Mouse (Mus musculus): ENCODE measurements around the gene Olfr1508. TPM values are rescaled to one million over a fixed set of nuclear protein-coding genes. Genes with fewer than 3 reads are reported as not detected.
"Not testable (repeated sequence)": the region's sequence is repeated elsewhere in the genome, so short reads cannot be mapped to it uniquely, and the experiment has no call there.

Olfr1508 gene
- not detected in 2 replicates for polyA plus RNA-seq (2016; fragmentation: Nextera tagmentation; extraction: Ambion mirVana)

GRCm38 (mm10) chr14:52467395-52467794, at the start of gene Olfr1508:
Gene Olfr1508, minus strand, starts transcription at chr14:52467495.
- Histone ChIP-seq H3K4me3 (no peak within 1 kb of the TSS), H3K4me1 (no peaks in the 10 kb centered on the region), H3K27me3 (replicated peaks; ENCODE audit: low read depth, poor library complexity, severe bottlenecking) (no peaks in the 10 kb centered on the region), H3K36me3 (replicated peaks) (no peaks in the 10 kb centered on the region), H3K27ac (replicated peaks) (no peak within 1 kb of the TSS), H3K9me3 (no peaks in the 10 kb centered on the region)
- 73% methylated on average over 2 of the region's 2 CpGs for WGBS
- DNase-seq (ENCODE audit: low spot score), result no peak

- no peak within 1 kb of the TSS for H3K27ac ChIP-seq (replicated peaks)
- no peaks in the 10 kb centered on the region for H3K4me1 ChIP-seq
- H3K27me3 ChIP-seq (replicated peaks; ENCODE audit: low read depth, poor library complexity, severe bottlenecking), result no peaks in the 10 kb centered on the region
- H3K4me3 ChIP-seq, result no peak within 1 kb of the TSS
- no peak for DNase-seq (ENCODE audit: low spot score)
- no peaks in the 10 kb centered on the region for H3K36me3 ChIP-seq (replicated peaks)
- 76% methylated on average over 4 of the region's 4 CpGs for WGBS
- H3K9me3 ChIP-seq, result no peaks in the 10 kb centered on the region
Measured at GRCm38 (mm10) chr14:52495516-52495915, 28.2 kb upstream of the Olfr1508 start, which contains the start of gene Olfr1507. Gene Olfr1507, minus strand, starts transcription at chr14:52495749.

- WGBS, result 84% methylated on average over 1 of the region's 1 CpGs
- H3K36me3 ChIP-seq (replicated peaks), result no peaks in the 10 kb centered on the region
- no peak overlapping the region for H3K4me3 ChIP-seq
- H3K27me3 ChIP-seq (replicated peaks; ENCODE audit: low read depth, poor library complexity, severe bottlenecking), result no peaks in the 10 kb centered on the region
- H3K4me1 ChIP-seq, result no peaks in the 10 kb centered on the region
- DNase-seq (ENCODE audit: low spot score), result no peak
- H3K27ac ChIP-seq (replicated peaks), result no peak overlapping the region
- no peaks in the 10 kb centered on the region for H3K9me3 ChIP-seq
Measured at GRCm38 (mm10) chr14:52465738-52466137, 1.6 kb downstream of the Olfr1508 start.

GRCm38 (mm10) chr14:52461928-52462327, 5.4 kb downstream of the Olfr1508 start:
- H3K27ac ChIP-seq (replicated peaks), result no peak overlapping the region
- no peaks in the 10 kb centered on the region for H3K36me3 ChIP-seq (replicated peaks)

GRCm38 (mm10) chr14:52451138-52451537, 16.2 kb downstream of the Olfr1508 start:
- no peaks in the 10 kb centered on the region for H3K27me3 ChIP-seq (replicated peaks; ENCODE audit: low read depth, poor library complexity, severe bottlenecking)
- no peaks in the 10 kb centered on the region for H3K4me1 ChIP-seq
- WGBS, result 89% methylated on average over 8 of the region's 8 CpGs
- H3K4me3 ChIP-seq, result no peak overlapping the region
- H3K9me3 ChIP-seq, result 0 out of 2 replicates have a peak, but pooled peaks cover 3% of the 10 kb centered on the region
- H3K27ac ChIP-seq (replicated peaks), result no peak overlapping the region
- no peak for DNase-seq (ENCODE audit: low spot score)
- no peaks in the 10 kb centered on the region for H3K36me3 ChIP-seq (replicated peaks)

More at GRCm38 (mm10) chr14:52461928-52462327, 5.4 kb downstream of the Olfr1508 start:
- Histone ChIP-seq H3K27me3 (replicated peaks; ENCODE audit: low read depth, poor library complexity, severe bottlenecking) (no peaks in the 10 kb centered on the region), H3K4me1 (no peaks in the 10 kb centered on the region), H3K4me3 (no peak overlapping the region), H3K9me3 (0 out of 2 replicates have a peak, but pooled peaks cover 3% of the 10 kb centered on the region)
- DNase-seq (ENCODE audit: low spot score), result no peak

DNA sequence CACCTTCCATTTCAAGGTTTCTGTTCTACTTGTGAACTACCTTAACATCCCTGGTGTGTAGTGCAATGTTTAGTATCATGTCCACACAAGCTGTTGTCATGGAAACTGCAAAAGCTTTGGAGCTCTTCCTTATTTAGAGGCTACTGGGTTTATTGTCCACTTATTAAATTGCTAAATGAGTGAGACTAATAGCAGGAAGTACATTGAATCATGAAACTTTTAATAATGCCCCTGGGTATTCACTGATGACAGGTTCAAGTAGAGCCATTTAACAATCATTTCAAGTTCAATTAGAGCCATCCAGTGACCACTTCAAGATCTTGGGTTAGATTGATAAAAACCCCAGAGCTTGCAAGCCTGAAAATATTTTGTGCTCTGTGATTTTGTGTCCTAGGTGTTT, 24.6 kb downstream of the Olfr1508 start, which contains the start of gene Olfr1509:
Gene Olfr1509, plus strand, starts transcription at position 301 of the 400 bp plus-strand sequence.
- H3K36me3 ChIP-seq (replicated peaks), result no peaks in the 10 kb centered on the region
- no peak for DNase-seq (ENCODE audit: low spot score)
- no peak within 1 kb of the TSS for H3K27ac ChIP-seq (replicated peaks)
- no peak within 1 kb of the TSS for H3K4me3 ChIP-seq
- H3K9me3 ChIP-seq, result no peaks in the 10 kb centered on the region
- H3K4me1 ChIP-seq, result no peaks in the 10 kb centered on the region
- H3K27me3 ChIP-seq (replicated peaks; ENCODE audit: low read depth, poor library complexity, severe bottlenecking), result no peaks in the 10 kb centered on the region

- H3K27ac ChIP-seq (replicated peaks), result no peak overlapping the region
- no peak for DNase-seq (ENCODE audit: low spot score)
- H3K36me3 ChIP-seq (replicated peaks), result no peaks in the 10 kb centered on the region
- 0 out of 2 replicates have a peak, but pooled peaks cover 5% of the 10 kb centered on the region for H3K4me1 ChIP-seq
- WGBS, result 92% methylated on average over 1 of the region's 1 CpGs
- H3K4me3 ChIP-seq, result no peak overlapping the region
- peaks cover 6% of the 10 kb centered on the region; the same call in 1 of the 2 replicates for H3K9me3 ChIP-seq
- H3K27me3 ChIP-seq (replicated peaks; ENCODE audit: low read depth, poor library complexity, severe bottlenecking), result no peaks in the 10 kb centered on the region
Measured at GRCm38 (mm10) chr14:52427686-52428085, 39.6 kb downstream of the Olfr1508 start.

- no peak within 1 kb of the TSS for H3K4me3 ChIP-seq
- H3K27ac ChIP-seq (replicated peaks), result no peak within 1 kb of the TSS
- H3K27me3 ChIP-seq (replicated peaks; ENCODE audit: low read depth, poor library complexity, severe bottlenecking), result no peaks in the 10 kb centered on the region
- H3K9me3 ChIP-seq, result no peaks in the 10 kb centered on the region
- H3K36me3 ChIP-seq (replicated peaks), result no peaks in the 10 kb centered on the region
- no peak for DNase-seq (ENCODE audit: low spot score)
- 85% methylated on average over 3 of the region's 3 CpGs for WGBS
- no peaks in the 10 kb centered on the region for H3K4me1 ChIP-seq
Measured at GRCm38 (mm10) chr14:52414273-52414672, 53.0 kb downstream of the Olfr1508 start, which contains the start of gene Olfr1510. Gene Olfr1510, minus strand, starts transcription at chr14:52414373.

- H3K27ac ChIP-seq (replicated peaks); H3K27me3 ChIP-seq (replicated peaks; ENCODE audit: low read depth, poor library complexity, severe bottlenecking); H3K36me3 ChIP-seq (replicated peaks); H3K4me1 ChIP-seq; H3K9me3 ChIP-seq; H3K4me3 ChIP-seq; DNase-seq (ENCODE audit: low spot score): not testable (repeated sequence)
- 86% methylated on average over 9 of the region's 10 CpGs for WGBS
Measured at GRCm38 (mm10) chr14:52410142-52410919, 57.0 kb downstream of the Olfr1508 start.

Other genes starting within 250 kb of the Olfr1508 start
- 51.2 and 51.7 TPM in 2 replicates for gene Chd8, start 209.7 kb downstream of the Olfr1508 start, polyA plus RNA-seq (2016; fragmentation: Nextera tagmentation; extraction: Ambion mirVana)
- gene Tox4, start 188.3 kb downstream of the Olfr1508 start, polyA plus RNA-seq (2016; fragmentation: Nextera tagmentation; extraction: Ambion mirVana), result 53.5 and 60.7 TPM in 2 replicates
- gene Rab2b, start 187.9 kb downstream of the Olfr1508 start, polyA plus RNA-seq (2016; fragmentation: Nextera tagmentation; extraction: Ambion mirVana), result 22.7 and 25.8 TPM in 2 replicates
- 55.4 and 64.0 TPM in 2 replicates for gene Mettl3, start 162.4 kb downstream of the Olfr1508 start, polyA plus RNA-seq (2016; fragmentation: Nextera tagmentation; extraction: Ambion mirVana)
- gene Sall2, start 138.7 kb downstream of the Olfr1508 start, polyA plus RNA-seq (2016; fragmentation: Nextera tagmentation; extraction: Ambion mirVana), result 50.3 and 51.9 TPM in 2 replicates
- not detected in 2 replicates for gene Olfr1513, start 111.1 kb downstream of the Olfr1508 start, polyA plus RNA-seq (2016; fragmentation: Nextera tagmentation; extraction: Ambion mirVana)
- gene Olfr1512, start 88.3 kb downstream of the Olfr1508 start, polyA plus RNA-seq (2016; fragmentation: Nextera tagmentation; extraction: Ambion mirVana), result not detected in 2 replicates
- gene Olfr1511, start 70.1 kb downstream of the Olfr1508 start, polyA plus RNA-seq (2016; fragmentation: Nextera tagmentation; extraction: Ambion mirVana), result not detected in 2 replicates
- not detected in 2 replicates for gene Olfr1510, start 53.1 kb downstream of the Olfr1508 start, polyA plus RNA-seq (2016; fragmentation: Nextera tagmentation; extraction: Ambion mirVana)
- not detected in 2 replicates for gene Olfr1509, start 24.5 kb downstream of the Olfr1508 start, polyA plus RNA-seq (2016; fragmentation: Nextera tagmentation; extraction: Ambion mirVana)
- gene Olfr1507, start 28.3 kb upstream of the Olfr1508 start, polyA plus RNA-seq (2016; fragmentation: Nextera tagmentation; extraction: Ambion mirVana), result not detected in 2 replicates